Mouse (Mus musculus): ENCODE data around the gene Vps36.

DNA sequence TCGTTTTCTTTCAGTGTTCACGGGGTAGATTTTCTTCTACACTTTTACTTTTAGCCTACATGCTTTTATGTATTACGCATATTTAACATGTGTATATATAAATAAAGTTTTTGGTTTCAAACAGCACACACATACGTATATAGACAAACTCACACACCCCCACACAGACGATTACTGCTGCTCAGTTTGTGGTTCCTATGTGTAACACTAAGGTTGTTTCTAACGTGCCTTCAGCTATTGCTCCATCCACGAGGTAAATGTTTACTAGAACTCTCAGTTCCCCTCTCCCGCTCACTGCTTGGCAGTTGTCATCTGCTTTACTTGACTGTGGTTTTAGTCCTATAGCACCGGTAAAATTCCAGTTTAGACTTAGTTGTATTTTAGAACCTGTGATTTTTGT, 56.5 kb downstream of the Vps36 start:
- TF ChIP-seq CTCF (conservative IDR thresholded peaks at IDR 0.05; ENCODE audit: low read length) (no peak), NANOG (IDR thresholded peaks at IDR 0.05; ENCODE audit: borderline replicate concordance, low read length) (no peak), POU5F1 (IDR thresholded peaks at IDR 0.05; ENCODE audit: borderline replicate concordance, low read length) (no peak)
